Mouse (Mus musculus): ENCODE measurements around the gene Ccr5. TPM values are rescaled to one million over a fixed set of nuclear protein-coding genes. Genes with fewer than 3 reads are reported as not detected.
"Not testable (repeated sequence)": the region's sequence is repeated elsewhere in the genome, so short reads cannot be mapped to it uniquely, and the experiment has no call there.

Ccr5 gene
- polyA plus RNA-seq (2015; fragmentation: Nextera tagmentation; extraction: Ambion mirVana), result 0.21 and 0.79 TPM in 2 replicates

- WGBS, result 75% methylated on average over 3 of the region's 3 CpGs
- no peak within 1 kb of the TSS for H3K27ac ChIP-seq (ENCODE audit: low read length)
- no peaks in the 10 kb centered on the region for H3K27me3 ChIP-seq (ENCODE audit: insufficient read depth, low read length)
- ATAC-seq (ENCODE audit: low FRiP score, low TSS enrichment), result no peak
- H3K36me3 ChIP-seq (ENCODE audit: insufficient read depth, low read length), result no peaks in the 10 kb centered on the region
- H3K9ac ChIP-seq (replicated peaks; ENCODE audit: low read length), result no peak within 1 kb of the TSS
- no peak within 1 kb of the TSS for H3K4me3 ChIP-seq (ENCODE audit: low read length)
- H3K4me2 ChIP-seq (replicated peaks; ENCODE audit: low read depth, low read length), result no peak within 1 kb of the TSS
- H3K4me1 ChIP-seq (ENCODE audit: insufficient read depth, low read length), result no peaks in the 10 kb centered on the region
- H3K9me3 ChIP-seq (ENCODE audit: low read length), result no peaks in the 10 kb centered on the region
Measured at GRCm38 (mm10) chr9:124121387-124122184, at the start of gene Ccr5. Gene Ccr5, plus strand, starts transcription at chr9:124121543.

GRCm38 (mm10) chr9:124079803-124080202 is 41.5 kb upstream of the Ccr5 start:
- H3K36me3 ChIP-seq (ENCODE audit: insufficient read depth, low read length), result no peaks in the 10 kb centered on the region
- no peaks in the 10 kb centered on the region for H3K9me3 ChIP-seq (ENCODE audit: low read length)
- H3K4me2 ChIP-seq (replicated peaks; ENCODE audit: low read depth, low read length), result no peak overlapping the region
- H3K9ac ChIP-seq (replicated peaks; ENCODE audit: low read length), result no peak overlapping the region
- no peak for ATAC-seq (ENCODE audit: low FRiP score, low TSS enrichment)
- H3K27ac ChIP-seq (ENCODE audit: low read length), result no peak overlapping the region
- 68% methylated on average over 4 of the region's 4 CpGs for WGBS
- H3K27me3 ChIP-seq (ENCODE audit: insufficient read depth, low read length), result no peaks in the 10 kb centered on the region
- H3K4me1 ChIP-seq (ENCODE audit: insufficient read depth, low read length), result no peaks in the 10 kb centered on the region
- H3K4me3 ChIP-seq (ENCODE audit: low read length), result no peak overlapping the region

GRCm38 (mm10) chr9:124080471-124080870 is 40.9 kb upstream of the Ccr5 start:
- not testable (repeated sequence) for H3K27me3 ChIP-seq (ENCODE audit: insufficient read depth, low read length); H3K9ac ChIP-seq (replicated peaks; ENCODE audit: low read length); ATAC-seq (ENCODE audit: low FRiP score, low TSS enrichment); H3K9me3 ChIP-seq (ENCODE audit: low read length); H3K4me2 ChIP-seq (replicated peaks; ENCODE audit: low read depth, low read length); H3K4me3 ChIP-seq (ENCODE audit: low read length); H3K27ac ChIP-seq (ENCODE audit: low read length); H3K4me1 ChIP-seq (ENCODE audit: insufficient read depth, low read length); H3K36me3 ChIP-seq (ENCODE audit: insufficient read depth, low read length)
- 93% methylated on average over 12 of the region's 13 CpGs for WGBS

GRCm38 (mm10) chr9:124090441-124090840 is 30.9 kb upstream of the Ccr5 start:
- no peaks in the 10 kb centered on the region for H3K36me3 ChIP-seq (ENCODE audit: insufficient read depth, low read length)
- no peaks in the 10 kb centered on the region for H3K9me3 ChIP-seq (ENCODE audit: low read length)
- no peak overlapping the region for H3K27ac ChIP-seq (ENCODE audit: low read length)
- no peak overlapping the region for H3K9ac ChIP-seq (replicated peaks; ENCODE audit: low read length)
- ATAC-seq (ENCODE audit: low FRiP score, low TSS enrichment), result no peak
- H3K4me2 ChIP-seq (replicated peaks; ENCODE audit: low read depth, low read length), result no peak overlapping the region
- H3K4me3 ChIP-seq (ENCODE audit: low read length), result no peak overlapping the region
- WGBS, result 72% methylated on average over 1 of the region's 1 CpGs
- no peaks in the 10 kb centered on the region for H3K4me1 ChIP-seq (ENCODE audit: insufficient read depth, low read length)
- H3K27me3 ChIP-seq (ENCODE audit: insufficient read depth, low read length), result no peaks in the 10 kb centered on the region

- no peak overlapping the region for H3K4me3 ChIP-seq (ENCODE audit: low read length)
- H3K9ac ChIP-seq (replicated peaks; ENCODE audit: low read length), result no peak overlapping the region
- H3K36me3 ChIP-seq (ENCODE audit: insufficient read depth, low read length), result no peaks in the 10 kb centered on the region
- WGBS, result 90% methylated on average over 1 of the region's 1 CpGs
- H3K27ac ChIP-seq (ENCODE audit: low read length), result no peak overlapping the region
- no peaks in the 10 kb centered on the region for H3K9me3 ChIP-seq (ENCODE audit: low read length)
- no peak overlapping the region for H3K4me2 ChIP-seq (replicated peaks; ENCODE audit: low read depth, low read length)
- H3K4me1 ChIP-seq (ENCODE audit: insufficient read depth, low read length), result no peaks in the 10 kb centered on the region
- no peak for ATAC-seq (ENCODE audit: low FRiP score, low TSS enrichment)
- H3K27me3 ChIP-seq (ENCODE audit: insufficient read depth, low read length), result no peaks in the 10 kb centered on the region
Measured at GRCm38 (mm10) chr9:124099127-124099526, 22.2 kb upstream of the Ccr5 start.

GRCm38 (mm10) chr9:124100357-124100756 is 21.0 kb upstream of the Ccr5 start:
- no peak for ATAC-seq (ENCODE audit: low FRiP score, low TSS enrichment)
- no peak overlapping the region for H3K9ac ChIP-seq (replicated peaks; ENCODE audit: low read length)
- no peak overlapping the region for H3K27ac ChIP-seq (ENCODE audit: low read length)
- H3K4me2 ChIP-seq (replicated peaks; ENCODE audit: low read depth, low read length), result no peak overlapping the region
- no peaks in the 10 kb centered on the region for H3K4me1 ChIP-seq (ENCODE audit: insufficient read depth, low read length)
- 89% methylated on average over 1 of the region's 1 CpGs for WGBS
- no peaks in the 10 kb centered on the region for H3K36me3 ChIP-seq (ENCODE audit: insufficient read depth, low read length)
- no peaks in the 10 kb centered on the region for H3K9me3 ChIP-seq (ENCODE audit: low read length)
- H3K27me3 ChIP-seq (ENCODE audit: insufficient read depth, low read length), result no peaks in the 10 kb centered on the region
- H3K4me3 ChIP-seq (ENCODE audit: low read length), result no peak overlapping the region

- no peak within 1 kb of the TSS for H3K27ac ChIP-seq (ENCODE audit: low read length)
- no peak within 1 kb of the TSS for H3K4me2 ChIP-seq (replicated peaks; ENCODE audit: low read depth, low read length)
- H3K4me1 ChIP-seq (ENCODE audit: insufficient read depth, low read length), result no peaks in the 10 kb centered on the region
- H3K9me3 ChIP-seq (ENCODE audit: low read length), result no peaks in the 10 kb centered on the region
- no peak within 1 kb of the TSS for H3K9ac ChIP-seq (replicated peaks; ENCODE audit: low read length)
- H3K4me3 ChIP-seq (ENCODE audit: low read length), result no peak within 1 kb of the TSS
- H3K36me3 ChIP-seq (ENCODE audit: insufficient read depth, low read length), result no peaks in the 10 kb centered on the region
- H3K27me3 ChIP-seq (ENCODE audit: insufficient read depth, low read length), result no peaks in the 10 kb centered on the region
- WGBS, result 82% methylated on average over 4 of the region's 4 CpGs
- no peak for ATAC-seq (ENCODE audit: low FRiP score, low TSS enrichment)
Measured at GRCm38 (mm10) chr9:124101723-124102122, 19.6 kb upstream of the Ccr5 start, which contains the start of gene Ccr2. Gene Ccr2, plus strand, starts transcription at chr9:124101950.

- H3K27me3 ChIP-seq (ENCODE audit: insufficient read depth, low read length), result no peaks in the 10 kb centered on the region
- H3K27ac ChIP-seq (ENCODE audit: low read length), result no peak overlapping the region
- ATAC-seq (ENCODE audit: low FRiP score, low TSS enrichment), result no peak
Measured at GRCm38 (mm10) chr9:124103199-124103598, 18.1 kb upstream of the Ccr5 start.

GRCm38 (mm10) chr9:124105196-124105595 is 16.1 kb upstream of the Ccr5 start:
- no peak for ATAC-seq (ENCODE audit: low FRiP score, low TSS enrichment)
- no peak overlapping the region for H3K4me2 ChIP-seq (replicated peaks; ENCODE audit: low read depth, low read length)
- no peaks in the 10 kb centered on the region for H3K9me3 ChIP-seq (ENCODE audit: low read length)
- H3K9ac ChIP-seq (replicated peaks; ENCODE audit: low read length), result no peak overlapping the region
- H3K36me3 ChIP-seq (ENCODE audit: insufficient read depth, low read length), result no peaks in the 10 kb centered on the region
- no peaks in the 10 kb centered on the region for H3K27me3 ChIP-seq (ENCODE audit: insufficient read depth, low read length)
- H3K27ac ChIP-seq (ENCODE audit: low read length), result no peak overlapping the region
- no peaks in the 10 kb centered on the region for H3K4me1 ChIP-seq (ENCODE audit: insufficient read depth, low read length)
- no peak overlapping the region for H3K4me3 ChIP-seq (ENCODE audit: low read length)

More at GRCm38 (mm10) chr9:124103199-124103598, 18.1 kb upstream of the Ccr5 start:
- H3K36me3 ChIP-seq (ENCODE audit: insufficient read depth, low read length), result no peaks in the 10 kb centered on the region
- no peaks in the 10 kb centered on the region for H3K9me3 ChIP-seq (ENCODE audit: low read length)
- H3K4me2 ChIP-seq (replicated peaks; ENCODE audit: low read depth, low read length), result no peak overlapping the region
- no peaks in the 10 kb centered on the region for H3K4me1 ChIP-seq (ENCODE audit: insufficient read depth, low read length)
- H3K4me3 ChIP-seq (ENCODE audit: low read length), result no peak overlapping the region
- 73% methylated on average over 1 of the region's 1 CpGs for WGBS
- H3K9ac ChIP-seq (replicated peaks; ENCODE audit: low read length), result no peak overlapping the region

GRCm38 (mm10) chr9:124107232-124107631 is 14.1 kb upstream of the Ccr5 start:
- Histone ChIP-seq H3K9me3 (ENCODE audit: low read length) (no peaks in the 10 kb centered on the region), H3K9ac (replicated peaks; ENCODE audit: low read length) (no peak overlapping the region)
- ATAC-seq (ENCODE audit: low FRiP score, low TSS enrichment), result no peak

More at GRCm38 (mm10) chr9:124107232-124107631, 14.1 kb upstream of the Ccr5 start:
- H3K36me3 ChIP-seq (ENCODE audit: insufficient read depth, low read length), result no peaks in the 10 kb centered on the region
- H3K4me3 ChIP-seq (ENCODE audit: low read length), result no peak overlapping the region
- H3K27ac ChIP-seq (ENCODE audit: low read length), result no peak overlapping the region
- no peaks in the 10 kb centered on the region for H3K4me1 ChIP-seq (ENCODE audit: insufficient read depth, low read length)
- H3K4me2 ChIP-seq (replicated peaks; ENCODE audit: low read depth, low read length), result no peak overlapping the region
- no peaks in the 10 kb centered on the region for H3K27me3 ChIP-seq (ENCODE audit: insufficient read depth, low read length)

All from kidney, embryonic 16.5 days (tissue).